In genomic region chr15:8445951-8446419, GRCm38 (mm10) we compare ENCODE assay signal across 8 mouse cellular contexts. TPM values are rescaled to one million over a fixed set of nuclear protein-coding genes. Genes with fewer than 3 reads are reported as not detected.
A peak's percentile ranks its signal among the peaks of the same experiment; 100 is the strongest.
DNase-seq lines count a peak whose midpoint lies in the region; ATAC-seq and TF ChIP-seq lines count a peak whose summit lies in the region.

No protein-coding gene starts in this region.

- H3K4me3 ChIP-seq in gastrocnemius, adult 2 months, result peak overlapping the region; percentile 98
- H3K4me3 ChIP-seq in liver, embryonic 16.5 days (ENCODE audit: low read depth, low read length), result peak overlapping the region; percentile 99
- peak overlapping the region; percentile 97 for H3K4me3 ChIP-seq in neural tube, embryonic 13.5 days

- H3K27ac ChIP-seq in gastrocnemius, adult 2 months, result peak overlapping the region; percentile 99
- peak overlapping the region; percentile 99 for H3K27ac ChIP-seq in liver, embryonic 16.5 days (ENCODE audit: low read length)
- peak overlapping the region; percentile 43; the same call in 1 of the 2 replicates for H3K27ac ChIP-seq in neural tube, embryonic 13.5 days (replicated peaks)

- H3K27me3 ChIP-seq in liver, embryonic 16.5 days (ENCODE audit: control insufficient read depth, insufficient read depth, low read depth, low read length), result no peaks in the 10 kb centered on the region
- no peaks in the 10 kb centered on the region for H3K27me3 ChIP-seq in neural tube, embryonic 13.5 days

- peak; percentile 22 for ATAC-seq in inflammation-experienced regulatory T-cells, adult 6 months
- ATAC-seq in liver, embryonic 16.5 days (ENCODE audit: low read depth), result peak; percentile 10; the same call in 1 of the 2 replicates
- ATAC-seq in neural tube, embryonic 13.5 days (ENCODE audit: low read depth), result no peak

- H3K4me2 ChIP-seq in liver, embryonic 16.5 days (ENCODE audit: low read depth, low read length), result peak overlapping the region; percentile 96
- peak overlapping the region; percentile 97 for H3K4me2 ChIP-seq in neural tube, embryonic 13.5 days

- intact Hi-C loops in gastrocnemius, adult 2 months (cut with DNase I), result loop anchor here (2.0 kb wide), 1 partner anchor 67 kb away; no protein-coding TSS in a partner anchor

- peak; percentile 30 for DNase-seq in urinary bladder, adult 2 months (ENCODE audit: low spot score)
- no peak for DNase-seq in urinary bladder, postnatal 4 days (ENCODE audit: low spot score in 2 of 2)
- peak; percentile 31 for DNase-seq in cerebellum, adult 8-10 months
- DNase-seq in gastrocnemius, adult 2 months, result peak; percentile 45
- peak; percentile 42 for DNase-seq in yolk sac, embryonic 10.5 days (ENCODE audit: low spot score)

- under 1% methylated on average over 19 of the region's 19 CpGs for WGBS in liver, embryonic 16.5 days (ENCODE audit: insufficient replicate concordance)
- under 1% methylated on average over 19 of the region's 19 CpGs for WGBS in neural tube, embryonic 13.5 days

- H3K36me3 ChIP-seq in liver, embryonic 16.5 days (ENCODE audit: control insufficient read depth, insufficient read depth), result no peaks in the 10 kb centered on the region
- H3K36me3 ChIP-seq in neural tube, embryonic 13.5 days, result no peaks in the 10 kb centered on the region

- TF ChIP-seq CTCF in gastrocnemius, adult 2 months (IDR thresholded peaks at IDR 0.05), result no peak

- H3K4me1 ChIP-seq in liver, embryonic 16.5 days (ENCODE audit: control insufficient read depth, low read depth, low read length), result peaks cover 9% of the 10 kb centered on the region
- H3K4me1 ChIP-seq in neural tube, embryonic 13.5 days (replicated peaks), result peaks cover 42% of the 10 kb centered on the region

- H3K9me3 ChIP-seq in liver, embryonic 16.5 days (replicated peaks; ENCODE audit: control insufficient read depth, low read length), result no peaks in the 10 kb centered on the region
- H3K9me3 ChIP-seq in neural tube, embryonic 13.5 days, result no peaks in the 10 kb centered on the region

- peak overlapping the region; percentile 100 for H3K9ac ChIP-seq in liver, embryonic 16.5 days (ENCODE audit: low read depth, low read length)
- peak overlapping the region; percentile 98 for H3K9ac ChIP-seq in neural tube, embryonic 13.5 days

RNA-seq across cellular contexts. Expression of gene Nipbl, which starts 1.7 kb away (rescaled TPM):
- 13.1 and 16.6 TPM in 2 replicates for polyA plus RNA-seq in urinary bladder, adult 2 months (2012; rRNA removed)
- 10 to 100 TPM; 23.6 to 24.6 TPM for total RNA-seq in gastrocnemius, adult 2 months (2021)
- 10 to 100 TPM; 35.3 to 52.3 (median 50.3) TPM for polyA plus RNA-seq in inflammation-experienced regulatory T-cells, adult 6 months (2017; shearing (Covaris generic))
- 6.2 and 6.3 TPM in 2 replicates for polyA plus RNA-seq in liver, embryonic 16.5 days (2015; fragmentation: Nextera tagmentation; extraction: Ambion mirVana)
- 17.0 and 18.1 TPM in 2 replicates for polyA plus RNA-seq in neural tube, embryonic 13.5 days (2015; fragmentation: Nextera tagmentation; extraction: Ambion mirVana)

Comparison
In these comparisons a context has a peak if more than half of its experiments do, and no peak if none do; other contexts are left out.
1. DNase-seq: peak in urinary bladder, adult 2 months (single experiment), cerebellum, adult 8-10 months (single experiment), gastrocnemius, adult 2 months (single experiment) and yolk sac, embryonic 10.5 days (single experiment); none in urinary bladder, postnatal 4 days (0 of 2).
2. H3K27ac ChIP-seq: peak in every context shown above with its lines; median percentile 99 in gastrocnemius, adult 2 months; 99 in liver, embryonic 16.5 days; 43 in neural tube, embryonic 13.5 days.
3. Peak in every context shown above with its lines, with median percentiles within 50 percentile points of each other: H3K4me3 ChIP-seq.